Mouse (Mus musculus) forebrain, embryonic 15.5 days (tissue): ENCODE measurements around the gene Mvp. TPM values are rescaled to one million over a fixed set of nuclear protein-coding genes. Genes with fewer than 3 reads are reported as not detected.

Experiments used
- ATAC-seq: fragments of 200-750 bp; cut with Nextera tagmentation; replicated peaks from 2 replicates; pipeline ENCODE4 v1.8.0; 2017; ENCODE audit warnings: mild to moderate bottlenecking, moderate TSS enrichment, moderate library complexity
- H3K27ac ChIP-seq: fragments of 300-500 bp; sonication (generic); replicated peaks from 2 replicates; pipeline ENCODE4 v1.5.1; 2015; ENCODE audit warnings: mild to moderate bottlenecking, inconsistent platforms
- H3K27me3 ChIP-seq: fragments of 300-500 bp; sonication (generic); 2 replicates; pipeline ENCODE4 v1.6.1; 2015; ENCODE audit warnings: inconsistent platforms
- H3K36me3 ChIP-seq: fragments of 300-500 bp; sonication (generic); 2 replicates; pipeline ENCODE4 v1.6.1; 2015; ENCODE audit warnings: mild to moderate bottlenecking, inconsistent platforms
- H3K4me1 ChIP-seq: fragments of 300-500 bp; sonication (generic); 2 replicates; pipeline ENCODE4 v1.6.1; 2015; ENCODE audit warnings: inconsistent platforms
- H3K4me2 ChIP-seq: fragments of 300-500 bp; sonication (generic); replicated peaks from 2 replicates; pipeline ENCODE4 v1.6.1; 2015; ENCODE audit warnings: mild to moderate bottlenecking, inconsistent platforms
- H3K4me3 ChIP-seq: fragments of 300-500 bp; sonication (generic); 2 replicates; pipeline ENCODE4 v1.5.1; 2015; ENCODE audit warnings: mild to moderate bottlenecking, inconsistent platforms
- H3K9ac ChIP-seq: fragments of 300-500 bp; sonication (generic); replicated peaks from 2 replicates; pipeline ENCODE4 v1.6.1; 2015; ENCODE audit warnings: mild to moderate bottlenecking, inconsistent platforms
- H3K9me3 ChIP-seq: fragments of 300-500 bp; sonication (generic); 2 replicates; pipeline ENCODE4 v1.6.1; 2016; ENCODE audit warnings: inconsistent platforms
- WGBS: fragments of 180-500 bp; shearing (Covaris S2); methylation state at CpG from one replicate; pipeline ENCODE4 v1.1.7; 2015; ENCODE audit warnings: mixed read lengths; 5-methylcytosine and 5-hydroxymethylcytosine counted together
- polyA plus RNA-seq: library from polyadenylated mRNA; unstranded; fragments of >200 nt; fragmentation: Nextera tagmentation; extraction: Ambion mirVana; gene quantifications from 2 replicates; pipeline ENCODE4 v1.2.1, GENCODE M21; 2015

Mvp gene
- polyA plus RNA-seq, 1 experiment from 2014 or later = 3.0 TPM

GRCm38 (mm10) chr7:127023896-127024690 lies 9.7 kb upstream of the Mvp start:
- Histone ChIP-seq H3K36me3 (peaks cover 25% of the 10 kb centered on the region), H3K4me1 (peaks cover 69% of the 10 kb centered on the region)
- 13% methylated on average over 19 of the region's 19 CpGs for WGBS

GRCm38 (mm10) chr7:127023272-127023691 lies 8.9 kb upstream of the Mvp start:
- WGBS = 73% methylated on average over 13 of the region's 13 CpGs
- Histone ChIP-seq H3K9ac (peak overlapping the region; percentile 91), H3K4me2 (peak overlapping the region; percentile 97), H3K4me3 (peak overlapping the region; percentile 96), H3K27me3 (no peaks in the 10 kb centered on the region), H3K9me3 (no peaks in the 10 kb centered on the region), H3K27ac (peak overlapping the region; percentile 99; the same call in 1 of the 2 replicates), H3K4me1 (peaks cover 75% of the 10 kb centered on the region), H3K36me3 (peaks cover 25% of the 10 kb centered on the region)
- ATAC-seq = no peak

More at GRCm38 (mm10) chr7:127023896-127024690, 9.7 kb upstream of the Mvp start:
- Histone ChIP-seq H3K27ac (peak overlapping the region; percentile 99), H3K27me3 (no peaks in the 10 kb centered on the region), H3K9me3 (no peaks in the 10 kb centered on the region), H3K4me2 (peak overlapping the region; percentile 97), H3K9ac (peak overlapping the region; percentile 91), H3K4me3 (peak overlapping the region; percentile 96)
- no peak for ATAC-seq

GRCm38 (mm10) chr7:127022528-127023271 lies 8.3 kb upstream of the Mvp start:
- peak overlapping the region; percentile 91 for H3K9ac ChIP-seq
- peak overlapping the region; percentile 97 for H3K4me2 ChIP-seq
- H3K4me3 ChIP-seq = peak overlapping the region; percentile 96
- peak overlapping the region; percentile 99 for H3K27ac ChIP-seq
- no peak for ATAC-seq
- H3K36me3 ChIP-seq = peaks cover 25% of the 10 kb centered on the region
- no peaks in the 10 kb centered on the region for H3K9me3 ChIP-seq
- H3K27me3 ChIP-seq = no peaks in the 10 kb centered on the region
- 70% methylated on average over 7 of the region's 7 CpGs for WGBS
- peaks cover 75% of the 10 kb centered on the region for H3K4me1 ChIP-seq

- peak overlapping the region; percentile 87 for H3K4me2 ChIP-seq
- no peaks in the 10 kb centered on the region for H3K9me3 ChIP-seq
- H3K36me3 ChIP-seq = peaks cover 25% of the 10 kb centered on the region
- H3K27ac ChIP-seq = peak overlapping the region; percentile 90
- no peaks in the 10 kb centered on the region for H3K27me3 ChIP-seq
- WGBS = 42% methylated on average over 5 of the region's 5 CpGs
- ATAC-seq = no peak
- peaks cover 78% of the 10 kb centered on the region for H3K4me1 ChIP-seq
- peak overlapping the region; percentile 96 for H3K4me3 ChIP-seq
- H3K9ac ChIP-seq = peak overlapping the region; percentile 86
These were observed 7.4 kb upstream of the Mvp start for GRCm38 (mm10) chr7:127021563-127022527.

- H3K27me3 ChIP-seq = no peaks in the 10 kb centered on the region
- H3K9ac ChIP-seq = peak within 1 kb of the TSS; percentile 86
- H3K4me3 ChIP-seq = peak within 1 kb of the TSS; percentile 59
- peak; percentile 9 for ATAC-seq
- peaks cover 81% of the 10 kb centered on the region for H3K4me1 ChIP-seq
- H3K36me3 ChIP-seq = peaks cover 25% of the 10 kb centered on the region
- WGBS = 2% methylated on average over 34 of the region's 37 CpGs
- H3K4me2 ChIP-seq = peak within 1 kb of the TSS; percentile 87
- H3K9me3 ChIP-seq = no peaks in the 10 kb centered on the region
- peak within 1 kb of the TSS; percentile 90 for H3K27ac ChIP-seq
These were observed 6.6 kb upstream of the Mvp start, which contains the start of the genes Gm42742 and Prrt2 for GRCm38 (mm10) chr7:127020901-127021562. Gm42742 (minus strand) TSS chr7:127021097. Prrt2 (minus strand) TSS chr7:127021211.

- Histone ChIP-seq H3K4me2 (peak overlapping the region; percentile 87), H3K9me3 (no peaks in the 10 kb centered on the region), H3K36me3 (peaks cover 29% of the 10 kb centered on the region), H3K27ac (peak overlapping the region; percentile 90), H3K4me3 (peak overlapping the region; percentile 59), H3K27me3 (no peaks in the 10 kb centered on the region), H3K9ac (peak overlapping the region; percentile 86), H3K4me1 (peaks cover 86% of the 10 kb centered on the region)
- 22% methylated on average over 5 of the region's 5 CpGs for WGBS
- no peak for ATAC-seq
These were observed 6.1 kb upstream of the Mvp start for GRCm38 (mm10) chr7:127020491-127020890.

GRCm38 (mm10) chr7:127020031-127020430 lies 5.6 kb upstream of the Mvp start:
- Histone ChIP-seq H3K9ac (peak overlapping the region; percentile 86), H3K4me3 (peak overlapping the region; percentile 59), H3K27me3 (no peaks in the 10 kb centered on the region), H3K4me1 (peaks cover 90% of the 10 kb centered on the region), H3K4me2 (peak overlapping the region; percentile 87), H3K27ac (peak overlapping the region; percentile 90), H3K36me3 (peaks cover 34% of the 10 kb centered on the region), H3K9me3 (no peaks in the 10 kb centered on the region)
- 50% methylated on average over 3 of the region's 3 CpGs for WGBS
- ATAC-seq = no peak

GRCm38 (mm10) chr7:127019306-127019960 lies 5.0 kb upstream of the Mvp start:
- peaks cover 88% of the 10 kb centered on the region for H3K4me1 ChIP-seq
- H3K36me3 ChIP-seq = peaks cover 35% of the 10 kb centered on the region
- no peak for ATAC-seq
- peak overlapping the region; percentile 86 for H3K9ac ChIP-seq
- peak overlapping the region; percentile 87 for H3K4me2 ChIP-seq
- H3K27ac ChIP-seq = peak overlapping the region; percentile 90
- H3K4me3 ChIP-seq = peak overlapping the region; percentile 59
- no peaks in the 10 kb centered on the region for H3K9me3 ChIP-seq
- 78% methylated on average over 14 of the region's 14 CpGs for WGBS
- no peaks in the 10 kb centered on the region for H3K27me3 ChIP-seq

- Histone ChIP-seq H3K9ac (peak overlapping the region; percentile 25), H3K36me3 (peaks cover 32% of the 10 kb centered on the region), H3K4me2 (0 out of 2 replicates have a peak overlapping the region, but pooled peaks have one; percentile 5), H3K27ac (peak overlapping the region; percentile 98), H3K4me1 (peaks cover 86% of the 10 kb centered on the region), H3K27me3 (no peaks in the 10 kb centered on the region), H3K9me3 (no peaks in the 10 kb centered on the region), H3K4me3 (0 out of 2 replicates have a peak overlapping the region, but pooled peaks have one; percentile 59)
- no peak for ATAC-seq
- 85% methylated on average over 15 of the region's 15 CpGs for WGBS
These were observed 4.2 kb upstream of the Mvp start for GRCm38 (mm10) chr7:127018416-127019305.

- no peak for ATAC-seq
- no peaks in the 10 kb centered on the region for H3K9me3 ChIP-seq
- H3K9ac ChIP-seq = 0 out of 2 replicates have a peak overlapping the region, but pooled peaks have one; percentile 25
- peak overlapping the region; percentile 98 for H3K27ac ChIP-seq
- no peaks in the 10 kb centered on the region for H3K27me3 ChIP-seq
- H3K36me3 ChIP-seq = peaks cover 25% of the 10 kb centered on the region
- 51% methylated on average over 6 of the region's 6 CpGs for WGBS
- peak overlapping the region; percentile 5; the same call in 1 of the 2 replicates for H3K4me3 ChIP-seq
- peaks cover 79% of the 10 kb centered on the region for H3K4me1 ChIP-seq
- H3K4me2 ChIP-seq = peak overlapping the region; percentile 18
These were observed 3.5 kb upstream of the Mvp start for GRCm38 (mm10) chr7:127017950-127018345.
